Mouse (Mus musculus): ENCODE data around the gene Gm7030.
"Not testable (repeated sequence)": the region's sequence is repeated elsewhere in the genome, so short reads cannot be mapped to it uniquely, and the experiment has no call there.

DNA sequence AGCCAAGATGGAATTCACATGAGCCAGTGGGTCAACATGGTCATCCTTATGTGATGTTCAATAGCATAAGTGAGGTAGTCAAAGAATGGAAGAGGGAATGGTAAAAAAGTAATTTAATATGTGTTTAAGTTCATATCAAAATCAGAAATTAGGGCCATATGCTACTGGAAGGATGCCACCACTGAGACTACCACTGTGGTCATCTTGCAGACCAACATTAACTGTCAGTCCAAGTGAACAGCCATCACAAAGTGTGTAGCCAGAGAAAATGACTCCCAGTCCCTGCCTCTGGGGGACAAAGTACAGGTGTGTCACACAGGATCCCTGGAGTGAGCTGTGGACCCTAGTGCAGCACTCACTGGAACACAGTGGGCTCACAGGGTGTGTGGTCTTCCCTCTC, 47.3 kb downstream of the Gm7030 start:
- TF ChIP-seq CTCF (conservative IDR thresholded peaks at IDR 0.05; ENCODE audit: insufficient read depth, insufficient read length, low read depth, low read length); POLR2A (IDR thresholded peaks at IDR 0.05; ENCODE audit: low read depth, low read length): not testable (repeated sequence)

Data from kidney, adult 2 months (tissue).